In the genomic region with DNA sequence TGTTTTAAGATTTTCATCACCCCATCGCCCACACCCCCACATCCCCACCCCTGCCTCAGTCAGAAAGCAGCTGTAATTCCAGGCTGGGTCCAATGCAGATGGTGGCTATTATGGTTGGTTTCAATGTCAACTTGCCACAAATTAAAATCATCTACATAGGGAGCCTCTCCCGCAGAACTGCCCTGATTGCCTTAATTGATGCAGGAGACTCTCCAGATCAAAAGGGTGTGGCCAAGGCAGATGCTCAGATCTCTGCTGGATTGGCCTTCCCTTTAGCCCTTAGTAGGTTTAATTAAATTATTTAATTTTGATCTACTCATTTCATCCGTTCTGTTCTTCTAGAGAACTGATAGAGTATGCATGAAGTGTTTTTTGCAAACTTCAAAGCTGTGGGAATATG, we compare ENCODE assay signal across 21 mouse cellular contexts. TPM values are rescaled to one million over a fixed set of nuclear protein-coding genes. Genes with fewer than 3 reads are reported as not detected.
"Had no signal": no experiment of that assay in that cellular context is flagged by ENCODE, and none has a peak within 500 bp of the region (broad histone marks: within the 10 kb centered on the region; RNA-seq: fewer than 3 reads in every experiment).

No protein-coding gene starts in this region.

- H3K9me3 ChIP-seq: midbrain, embryonic 10.5 days; midbrain, embryonic 12.5 days; neural tube, embryonic 13.5 days; neural tube, embryonic 15.5 days; stomach, embryonic 15.5 days had no signal

- H3K36me3 ChIP-seq: midbrain, embryonic 10.5 days; midbrain, embryonic 12.5 days; neural tube, embryonic 13.5 days; neural tube, embryonic 15.5 days; stomach, embryonic 15.5 days had no signal

- H3K9ac ChIP-seq: lung, embryonic 14.5 days; midbrain, embryonic 12.5 days; neural tube, embryonic 13.5 days; neural tube, embryonic 15.5 days; stomach, embryonic 15.5 days had no signal

- H3K27ac ChIP-seq: midbrain, embryonic 10.5 days; midbrain, embryonic 12.5 days; neural tube, embryonic 13.5 days; neural tube, embryonic 15.5 days; stomach, embryonic 15.5 days; stomach, postnatal 0 days had no signal

- DNase-seq: lung, adult 18-20 months; lung, embryonic 14.5 days; lung, postnatal 10 days; lung, postnatal 4 days; midbrain, embryonic 14.5 days; retina, postnatal 1 day; right cerebral cortex, adult 18-20 months; right cerebral cortex, postnatal 14 days; thymus, adult 2 months; thymus, postnatal 25 days; thymus, postnatal 4 days had no signal

- H3K4me3 ChIP-seq: midbrain, embryonic 10.5 days; midbrain, embryonic 12.5 days; neural tube, embryonic 13.5 days; neural tube, embryonic 15.5 days; stomach, embryonic 15.5 days had no signal

- H3K27me3 ChIP-seq: stomach, embryonic 15.5 days had no signal

RNA-seq across cellular contexts. Expression of a gene that starts 1.1 kb away (rescaled TPM):
- total RNA-seq: megakaryocyte, adult 5-6 weeks; megakaryocyte-erythroid progenitor cell, adult 5-6 weeks had no signal
- polyA plus RNA-seq: lung, embryonic 14.5 days; midbrain, embryonic 12.5 days; midbrain, embryonic 14.5 days; midbrain, embryonic 16.5 days; spleen, adult 2 months had no signal
